Mouse (Mus musculus): Measurements from ENCODE around the gene AC192777.2. TPM values are rescaled to one million over a fixed set of nuclear protein-coding genes. Genes with fewer than 3 reads are reported as not detected.
"Not testable (repeated sequence)": the region's sequence is repeated elsewhere in the genome, so short reads cannot be mapped to it uniquely, and the experiment has no call there.

Gene AC192777.2
- polyA plus RNA-seq (2012; rRNA removed), result not detected in 2 replicates

- H3K36me3 ChIP-seq (ENCODE audit: control insufficient read depth, insufficient read depth, low read length); H3K4me3 ChIP-seq (ENCODE audit: control insufficient read depth, low read depth, low read length); H3K4me1 ChIP-seq (ENCODE audit: control insufficient read depth, insufficient read depth, low read length); H3K27ac ChIP-seq (ENCODE audit: control insufficient read depth, insufficient read depth, low read depth, low read length); H3K27me3 ChIP-seq (ENCODE audit: control insufficient read depth, insufficient read depth, low read length): not testable (repeated sequence)
These were observed at the start of gene AC192777.2 for GRCm38 (mm10) chr17:40095150-40095549. Gene AC192777.2 (plus strand): TSS chr17:40095450.

DNA sequence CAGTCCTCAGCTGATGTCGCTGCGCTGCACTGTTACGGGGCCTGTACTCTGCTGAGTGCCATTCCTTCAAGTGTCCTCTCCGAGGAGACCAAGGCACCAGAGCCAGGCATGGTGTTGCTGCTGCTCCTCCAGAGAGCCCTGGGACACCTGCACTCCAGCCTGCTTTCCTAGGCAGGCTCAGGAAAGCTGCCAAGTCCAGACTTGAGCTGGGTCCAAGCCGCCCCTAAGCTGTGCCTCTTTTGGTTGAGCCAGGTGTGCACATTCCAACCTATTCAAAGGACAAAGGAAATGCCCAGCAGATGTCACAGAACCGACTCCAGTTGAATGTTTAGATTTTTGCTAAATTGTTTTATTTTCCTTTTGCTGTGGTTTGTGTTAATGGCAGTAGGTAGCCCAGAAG is 20.9 kb downstream of the AC192777.2 start:
- not testable (repeated sequence) for H3K27ac ChIP-seq (ENCODE audit: control insufficient read depth, insufficient read depth, low read depth, low read length); H3K4me1 ChIP-seq (ENCODE audit: control insufficient read depth, insufficient read depth, low read length)

DNA sequence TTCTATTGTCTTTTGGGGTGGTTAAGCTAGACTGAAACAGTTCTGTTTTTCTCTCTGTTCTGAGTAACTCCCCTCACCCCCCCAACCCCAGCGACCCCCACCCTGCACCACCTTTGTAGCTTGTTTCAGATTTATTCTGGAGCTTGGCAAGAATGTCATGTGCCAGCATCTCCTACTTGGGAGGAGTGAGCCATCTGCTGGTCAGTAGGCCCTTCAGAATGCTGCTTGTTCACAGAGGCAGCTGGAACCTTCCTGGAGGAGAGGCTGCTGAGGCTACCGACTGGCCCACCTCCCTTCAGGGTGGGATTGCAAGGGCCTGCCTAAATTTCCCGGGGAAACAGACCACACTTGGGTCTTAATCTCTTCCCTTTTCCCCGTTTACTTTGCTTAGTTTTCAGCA is 21.6 kb downstream of the AC192777.2 start:
- H3K27me3 ChIP-seq (ENCODE audit: control insufficient read depth, insufficient read depth, low read length); H3K27ac ChIP-seq (ENCODE audit: control insufficient read depth, insufficient read depth, low read depth, low read length); H3K4me1 ChIP-seq (ENCODE audit: control insufficient read depth, insufficient read depth, low read length); H3K4me3 ChIP-seq (ENCODE audit: control insufficient read depth, low read depth, low read length); H3K36me3 ChIP-seq (ENCODE audit: control insufficient read depth, insufficient read depth, low read length): not testable (repeated sequence)

More for the DNA sequence above, 20.9 kb downstream of the AC192777.2 start:
- H3K27me3 ChIP-seq (ENCODE audit: control insufficient read depth, insufficient read depth, low read length); H3K36me3 ChIP-seq (ENCODE audit: control insufficient read depth, insufficient read depth, low read length); H3K4me3 ChIP-seq (ENCODE audit: control insufficient read depth, low read depth, low read length): not testable (repeated sequence)

Other genes with a start within 250 kb of the AC192777.2 start
- gene Esp38, start 144.9 kb upstream of the AC192777.2 start, polyA plus RNA-seq (2012; rRNA removed), result not detected in 2 replicates
- 452 and 538 TPM in 2 replicates for gene Pgk2, start 113.2 kb downstream of the AC192777.2 start, polyA plus RNA-seq (2012; rRNA removed)
- gene Crisp3, start 146.8 kb downstream of the AC192777.2 start, polyA plus RNA-seq (2012; rRNA removed), result not detected in 2 replicates
- gene Crisp1, start 223.8 kb downstream of the AC192777.2 start, polyA plus RNA-seq (2012; rRNA removed), result 0.22 and 511 TPM in 2 replicates

Measured in testis, adult 2 months (tissue).